Mouse (Mus musculus) central nervous system, embryonic 11.5 days (tissue): ENCODE results near the gene Kif9. TPM values are rescaled to one million over a fixed set of nuclear protein-coding genes. Genes with fewer than 3 reads are reported as not detected.

Source experiments
- polyA plus RNA-seq: library from polyadenylated mRNA; depleted of rRNA; stranded (reverse); fragments of >200 nt; gene quantifications from 2 replicates; pipeline ENCODE4 v1.2.3, GENCODE M21; 2012; rRNA removed

The Kif9 gene
- polyA plus RNA-seq = 0.88 and 0.91 TPM in 2 replicates

GRCm38 (mm10) chr9:110476124-110477091 lies at the start of gene Kif9, which contains the start of gene Klhl18:
TSS of gene Kif9 (plus strand) at chr9:110476958.
TSS of gene Klhl18 (minus strand) at chr9:110476694.

GRCm38 (mm10) chr9:110532538-110533291 lies 56.0 kb downstream of the Kif9 start, which contains the start of gene Setd2:
TSS of gene Setd2 (plus strand) at chr9:110532597.

Other genes with a start within 250 kb of the Kif9 start
- 12.4 and 22.4 TPM in 2 replicates for gene Cspg5, start 233.2 kb upstream of the Kif9 start, polyA plus RNA-seq
- 46.1 and 50.4 TPM in 2 replicates for gene Elp6, start 171.8 kb upstream of the Kif9 start, polyA plus RNA-seq
- 17.8 and 24.7 TPM in 2 replicates for gene Scap, start 143.7 kb upstream of the Kif9 start, polyA plus RNA-seq
- gene Ptpn23, start 68.7 kb upstream of the Kif9 start, polyA plus RNA-seq = 31.2 and 37.8 TPM in 2 replicates
- gene Ngp, start 57.2 kb upstream of the Kif9 start, polyA plus RNA-seq = 1.0 and 1.3 TPM in 2 replicates
- gene Klhl18, start 264 bp upstream of the Kif9 start, polyA plus RNA-seq = 13.3 and 17.0 TPM in 2 replicates
- gene Setd2, start 55.6 kb downstream of the Kif9 start, polyA plus RNA-seq = 91.6 and 127 TPM in 2 replicates
- gene Nradd, start 147.5 kb downstream of the Kif9 start, polyA plus RNA-seq = 28.5 and 35.2 TPM in 2 replicates
- 5.1 and 7.0 TPM in 2 replicates for gene Nbeal2, start 177.2 kb downstream of the Kif9 start, polyA plus RNA-seq
- 99.0 and 210 TPM in 2 replicates for gene Ccdc12, start 179.5 kb downstream of the Kif9 start, polyA plus RNA-seq